Comparison of ENCODE assay signal across 8 mouse cellular contexts in genomic region chrX:73227914-73228605, GRCm38 (mm10). TPM values are rescaled to one million over a fixed set of nuclear protein-coding genes. Genes with fewer than 3 reads are reported as not detected.
DNase-seq lines count a peak whose midpoint lies in the region; ATAC-seq and TF ChIP-seq lines count a peak whose summit lies in the region.

TSS of gene F8a (plus strand) at chrX:73228291.

- peak within 1 kb of the TSS; percentile 64 for H3K4me2 ChIP-seq in forebrain, embryonic 11.5 days (ENCODE audit: low read depth, low read length, severe bottlenecking)
- H3K4me2 ChIP-seq in heart, embryonic 16.5 days (ENCODE audit: low read depth, low read length) = peak within 1 kb of the TSS; percentile 64
- H3K4me2 ChIP-seq in liver, embryonic 15.5 days = peak within 1 kb of the TSS; percentile 84
- peak within 1 kb of the TSS; percentile 77 for H3K4me2 ChIP-seq in neural tube, embryonic 11.5 days (ENCODE audit: low read depth)
- peak within 1 kb of the TSS; percentile 66 for H3K4me2 ChIP-seq in stomach, embryonic 16.5 days (ENCODE audit: low read depth, low read length)

- 19% methylated on average over 36 of the region's 39 CpGs for WGBS in forebrain, embryonic 11.5 days
- WGBS in heart, embryonic 16.5 days = 10% methylated on average over 38 of the region's 39 CpGs
- WGBS in liver, embryonic 15.5 days (ENCODE audit: insufficient replicate concordance) = 12% methylated on average over 39 of the region's 39 CpGs
- 12% methylated on average over 36 of the region's 39 CpGs for WGBS in neural tube, embryonic 11.5 days
- WGBS in stomach, embryonic 16.5 days = 21% methylated on average over 37 of the region's 39 CpGs

- H3K9ac ChIP-seq in forebrain, embryonic 11.5 days (ENCODE audit: low read length) = peak within 1 kb of the TSS; percentile 68
- peak within 1 kb of the TSS; percentile 78 for H3K9ac ChIP-seq in heart, embryonic 16.5 days (ENCODE audit: low read length)
- peak within 1 kb of the TSS; percentile 43 for H3K9ac ChIP-seq in liver, embryonic 15.5 days
- peak within 1 kb of the TSS; percentile 71 for H3K9ac ChIP-seq in neural tube, embryonic 11.5 days (ENCODE audit: low read length)
- peak within 1 kb of the TSS; percentile 77 for H3K9ac ChIP-seq in stomach, embryonic 16.5 days (ENCODE audit: low read length)

- peak within 1 kb of the TSS; percentile 82 for H3K4me3 ChIP-seq in E14TG2a.4 (replicated peaks; ENCODE audit: low read length)
- peak within 1 kb of the TSS; percentile 54 for H3K4me3 ChIP-seq in forebrain, embryonic 11.5 days (ENCODE audit: low read depth, low read length)
- peak within 1 kb of the TSS; percentile 71 for H3K4me3 ChIP-seq in heart, embryonic 16.5 days (ENCODE audit: low read length)
- H3K4me3 ChIP-seq in liver, embryonic 15.5 days (replicated peaks) = peak within 1 kb of the TSS; percentile 66
- peak within 1 kb of the TSS; percentile 61 for H3K4me3 ChIP-seq in neural tube, embryonic 11.5 days (ENCODE audit: low read depth, low read length)
- peak within 1 kb of the TSS; percentile 63 for H3K4me3 ChIP-seq in stomach, embryonic 16.5 days (replicated peaks; ENCODE audit: low read length)

- peak; percentile 50 for DNase-seq in c-Kit-positive CD71-positive TER-119-negative erythroid progenitor cells, embryonic 14.5 days (ENCODE audit: low read depth)
- DNase-seq in forebrain, embryonic 11.5 days (ENCODE audit: low spot score) = peak; percentile 86
- DNase-seq in kidney, postnatal 36 days = peak; percentile 80 to 85
- DNase-seq in neural tube, embryonic 11.5 days (ENCODE audit: low spot score) = peak; percentile 85

- H3K4me1 ChIP-seq in E14TG2a.4 (replicated peaks; ENCODE audit: low read depth, low read length) = no peaks in the 10 kb centered on the region
- no peaks in the 10 kb centered on the region for H3K4me1 ChIP-seq in forebrain, embryonic 11.5 days (replicated peaks; ENCODE audit: control insufficient read depth, insufficient read depth, low read length)
- peaks cover 5% of the 10 kb centered on the region; the same call in 1 of the 2 replicates for H3K4me1 ChIP-seq in heart, embryonic 16.5 days (ENCODE audit: control insufficient read depth, insufficient read depth, low read length)
- H3K4me1 ChIP-seq in liver, embryonic 15.5 days (replicated peaks) = peaks cover 5% of the 10 kb centered on the region; the same call in 1 of the 2 replicates
- H3K4me1 ChIP-seq in neural tube, embryonic 11.5 days (ENCODE audit: control insufficient read depth, insufficient read depth, low read length) = no peaks in the 10 kb centered on the region
- no peaks in the 10 kb centered on the region for H3K4me1 ChIP-seq in stomach, embryonic 16.5 days (ENCODE audit: control insufficient read depth, insufficient read depth, low read length)

- no peaks in the 10 kb centered on the region for H3K27me3 ChIP-seq in E14TG2a.4 (ENCODE audit: insufficient read depth, low read length)
- H3K27me3 ChIP-seq in forebrain, embryonic 11.5 days (ENCODE audit: control insufficient read depth, insufficient read depth, low read length) = no peaks in the 10 kb centered on the region
- H3K27me3 ChIP-seq in heart, embryonic 16.5 days (ENCODE audit: control insufficient read depth, insufficient read depth, low read length) = no peaks in the 10 kb centered on the region
- H3K27me3 ChIP-seq in liver, embryonic 15.5 days = peaks cover 7% of the 10 kb centered on the region
- no peaks in the 10 kb centered on the region for H3K27me3 ChIP-seq in neural tube, embryonic 11.5 days (ENCODE audit: control insufficient read depth, insufficient read depth, low read length)
- no peaks in the 10 kb centered on the region for H3K27me3 ChIP-seq in stomach, embryonic 16.5 days (ENCODE audit: control insufficient read depth, insufficient read depth, low read length)

- peak within 1 kb of the TSS; percentile 80 for H3K27ac ChIP-seq in forebrain, embryonic 11.5 days (ENCODE audit: low read depth, low read length)
- H3K27ac ChIP-seq in heart, embryonic 16.5 days (ENCODE audit: low read length) = peak within 1 kb of the TSS; percentile 93
- peak within 1 kb of the TSS; percentile 77 for H3K27ac ChIP-seq in liver, embryonic 15.5 days (replicated peaks)
- H3K27ac ChIP-seq in neural tube, embryonic 11.5 days (ENCODE audit: low read depth, low read length) = peak within 1 kb of the TSS; percentile 82
- peak within 1 kb of the TSS; percentile 89 for H3K27ac ChIP-seq in stomach, embryonic 16.5 days (ENCODE audit: low read length)

- H3K9me3 ChIP-seq in E14TG2a.4 (ENCODE audit: low read length) = no peaks in the 10 kb centered on the region
- H3K9me3 ChIP-seq in forebrain, embryonic 11.5 days (ENCODE audit: control insufficient read depth, low read length) = no peaks in the 10 kb centered on the region
- no peaks in the 10 kb centered on the region for H3K9me3 ChIP-seq in heart, embryonic 16.5 days (replicated peaks; ENCODE audit: control insufficient read depth, low read length)
- no peaks in the 10 kb centered on the region for H3K9me3 ChIP-seq in liver, embryonic 15.5 days (replicated peaks)
- no peaks in the 10 kb centered on the region for H3K9me3 ChIP-seq in neural tube, embryonic 11.5 days (ENCODE audit: control insufficient read depth, low read length)
- H3K9me3 ChIP-seq in stomach, embryonic 16.5 days (replicated peaks; ENCODE audit: control insufficient read depth, low read length) = no peaks in the 10 kb centered on the region

- ATAC-seq in forebrain, embryonic 11.5 days (replicated peaks; ENCODE audit: low FRiP score) = peak; percentile 96
- ATAC-seq in heart, embryonic 16.5 days (replicated peaks; ENCODE audit: extremely low read depth, insufficient read depth, low FRiP score) = peak; percentile 95
- peak; percentile 89 for ATAC-seq in liver, embryonic 15.5 days (ENCODE audit: insufficient read depth)
- ATAC-seq in neural tube, embryonic 11.5 days (ENCODE audit: insufficient read depth, low FRiP score, low TSS enrichment) = peak; percentile 97
- peak; percentile 96 for ATAC-seq in stomach, embryonic 16.5 days (ENCODE audit: insufficient read depth, low FRiP score)

- TF ChIP-seq CTCF in E14TG2a.4 (conservative IDR thresholded peaks at IDR 0.05; ENCODE audit: low read length) = no peak

- no peaks in the 10 kb centered on the region for H3K36me3 ChIP-seq in E14TG2a.4 (ENCODE audit: insufficient read depth, low read length)
- H3K36me3 ChIP-seq in forebrain, embryonic 11.5 days (ENCODE audit: control insufficient read depth, insufficient read depth, low read length) = no peaks in the 10 kb centered on the region
- no peaks in the 10 kb centered on the region for H3K36me3 ChIP-seq in heart, embryonic 16.5 days (ENCODE audit: control insufficient read depth, insufficient read depth)
- no peaks in the 10 kb centered on the region for H3K36me3 ChIP-seq in liver, embryonic 15.5 days (replicated peaks)
- H3K36me3 ChIP-seq in neural tube, embryonic 11.5 days (ENCODE audit: control insufficient read depth, insufficient read depth, low read length) = no peaks in the 10 kb centered on the region
- no peaks in the 10 kb centered on the region for H3K36me3 ChIP-seq in stomach, embryonic 16.5 days (ENCODE audit: control insufficient read depth, insufficient read depth, low read length)

RNA-seq across cellular contexts. Expression of gene F8a, which starts in this region (rescaled TPM):
- polyA plus RNA-seq in forebrain, embryonic 11.5 days (2014; fragmentation: Nextera tagmentation; extraction: Ambion mirVana) = 16.4 and 17.4 TPM in 2 replicates
- 11.8 and 11.9 TPM in 2 replicates for polyA plus RNA-seq in heart, embryonic 16.5 days (2015; fragmentation: Nextera tagmentation; extraction: Ambion mirVana)
- 3.2 and 3.5 TPM in 2 replicates for polyA plus RNA-seq in liver, embryonic 15.5 days (2015; fragmentation: Nextera tagmentation; extraction: Ambion mirVana)
- 16.9 and 19.0 TPM in 2 replicates for polyA plus RNA-seq in neural tube, embryonic 11.5 days (2014; fragmentation: Nextera tagmentation; extraction: Ambion mirVana)
- polyA plus RNA-seq in stomach, embryonic 16.5 days (2015; fragmentation: Nextera tagmentation; extraction: Ambion mirVana) = 12.8 and 14.7 TPM in 2 replicates

Comparison
In these comparisons a context has a peak if more than half of its experiments do, and no peak if none do; other contexts are left out.
1. Peak in every context shown above with its lines: DNase-seq, ATAC-seq, H3K4me3 ChIP-seq and H3K27ac ChIP-seq.